Mouse (Mus musculus): Measurements from ENCODE around the gene Gcsh.

The Gcsh gene

DNA sequence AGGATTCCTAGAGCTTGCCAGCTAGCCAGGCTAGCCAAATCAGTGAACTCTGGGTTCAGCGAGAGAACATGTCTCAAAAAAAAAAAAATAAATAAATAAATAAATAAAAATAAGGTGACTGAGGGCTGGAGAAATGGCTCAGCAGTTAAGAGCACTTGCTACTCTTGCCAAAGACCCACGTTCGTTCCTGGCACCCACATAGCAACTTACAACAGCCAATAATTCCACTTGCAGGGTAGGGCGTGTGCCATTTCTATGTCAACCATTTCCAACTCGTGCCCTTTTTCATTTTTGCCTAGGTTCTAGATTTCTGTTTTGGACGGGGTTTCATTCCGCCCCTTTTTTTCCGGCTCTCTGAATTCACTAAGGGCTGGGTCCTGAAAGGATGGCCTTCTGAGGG, 15.3 kb downstream of the Gcsh start:
- in situ Hi-C loops (cut with MseI, MboI): no loop called here

DNA sequence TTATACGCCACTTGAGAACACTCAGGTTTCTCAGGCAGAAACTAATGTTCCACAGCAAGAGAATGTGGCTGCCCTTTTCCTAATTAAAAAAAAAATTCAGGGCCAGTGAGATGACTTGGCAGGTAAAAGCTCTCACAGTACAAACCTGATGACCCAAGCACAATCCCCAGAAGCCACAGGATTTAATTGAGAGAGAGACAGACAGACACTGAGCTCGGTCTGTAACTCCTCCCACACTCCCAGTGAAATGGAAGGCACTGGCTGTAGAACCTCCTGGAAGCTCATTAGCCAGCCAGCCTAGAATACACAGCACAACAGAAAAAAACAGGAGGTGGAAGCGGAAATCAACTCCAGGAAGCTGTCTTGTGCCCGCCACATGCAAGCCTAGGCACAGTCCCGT, 17.7 kb downstream of the Gcsh start:
- in situ Hi-C loops (cut with MseI, MboI): no loop called here

DNA sequence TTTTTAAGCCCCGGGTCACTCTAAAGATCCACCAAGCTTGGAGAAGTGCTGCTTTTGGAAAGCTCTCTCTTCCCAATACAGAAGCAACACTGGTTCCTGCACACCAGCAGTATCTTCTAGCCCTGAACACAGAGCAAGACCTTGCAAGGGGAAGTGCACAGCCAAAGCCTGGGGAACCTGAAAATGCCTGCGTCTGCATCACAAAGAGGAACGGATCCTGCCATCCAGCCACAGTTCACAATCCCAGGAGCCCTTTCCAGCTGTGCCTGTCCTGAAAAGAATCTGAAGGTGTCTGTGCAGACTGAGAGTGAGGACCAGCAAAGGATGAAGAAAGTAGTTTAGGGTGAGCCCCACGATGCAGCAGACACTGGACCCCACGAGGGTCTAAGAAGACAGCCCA, 18.3 kb downstream of the Gcsh start:
- in situ Hi-C loops (cut with MseI, MboI): no loop called here

DNA sequence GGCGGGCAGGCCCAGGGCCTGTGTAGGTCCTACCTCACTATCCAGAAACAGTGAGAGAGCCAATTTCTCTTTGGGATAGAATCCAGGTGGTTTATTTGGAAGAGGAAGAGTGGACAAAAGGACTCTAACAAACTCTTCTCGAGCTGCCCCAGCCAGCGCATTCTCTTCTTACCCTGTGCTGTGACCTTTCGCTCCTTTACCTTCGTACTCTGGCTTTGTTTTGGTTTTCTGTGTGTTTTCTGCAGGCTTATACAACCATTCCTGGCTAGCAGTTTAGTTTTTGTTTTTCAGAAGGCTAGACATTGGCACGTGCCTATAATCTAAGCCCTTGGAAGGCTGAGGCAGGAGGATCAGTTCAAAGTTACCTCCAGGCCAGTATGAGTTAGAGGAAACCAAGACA, 23.8 kb downstream of the Gcsh start:
- in situ Hi-C loops (cut with MseI, MboI): no loop called here

DNA sequence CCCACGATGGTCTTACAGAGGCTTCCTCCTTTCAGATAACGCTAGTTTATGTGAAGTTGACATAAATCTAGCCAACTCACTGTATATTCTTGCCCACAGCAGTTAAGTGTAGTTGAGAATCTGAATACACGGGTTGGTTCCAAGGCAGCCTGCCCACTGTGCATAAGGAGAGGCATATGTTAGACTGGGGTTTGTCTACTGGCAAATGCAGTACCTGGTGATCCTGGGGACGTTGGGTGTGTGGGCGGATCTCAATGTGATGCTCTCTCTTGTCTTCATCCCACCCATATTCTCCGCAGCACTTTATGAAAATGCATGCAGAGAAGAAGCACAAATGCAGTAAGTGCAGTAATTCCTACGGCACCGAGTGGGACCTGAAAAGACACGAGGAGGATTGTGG, 38.9 kb downstream of the Gcsh start:
- in situ Hi-C loops (cut with MseI, MboI): no loop called here

DNA sequence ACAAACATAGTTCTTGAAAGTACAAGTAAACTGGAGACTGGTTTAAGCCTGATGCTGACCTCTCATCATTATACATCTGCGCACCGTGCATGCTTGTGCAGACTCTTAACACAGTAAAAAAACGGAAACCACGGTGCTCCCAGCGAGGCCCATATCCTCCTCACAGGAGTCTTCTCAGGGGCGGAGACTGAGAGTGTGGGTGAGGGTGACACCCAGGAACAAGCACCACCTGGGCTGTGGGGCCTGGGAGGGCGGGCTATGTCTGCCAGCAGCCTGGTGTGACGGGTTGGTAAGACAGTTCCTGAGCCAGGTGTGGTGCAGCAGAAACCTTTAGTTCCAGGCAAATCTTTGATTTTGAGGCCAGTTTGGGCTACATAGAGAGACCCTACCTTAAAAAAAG, 40.9 kb downstream of the Gcsh start:
- in situ Hi-C loops (cut with MseI, MboI): no loop called here

DNA sequence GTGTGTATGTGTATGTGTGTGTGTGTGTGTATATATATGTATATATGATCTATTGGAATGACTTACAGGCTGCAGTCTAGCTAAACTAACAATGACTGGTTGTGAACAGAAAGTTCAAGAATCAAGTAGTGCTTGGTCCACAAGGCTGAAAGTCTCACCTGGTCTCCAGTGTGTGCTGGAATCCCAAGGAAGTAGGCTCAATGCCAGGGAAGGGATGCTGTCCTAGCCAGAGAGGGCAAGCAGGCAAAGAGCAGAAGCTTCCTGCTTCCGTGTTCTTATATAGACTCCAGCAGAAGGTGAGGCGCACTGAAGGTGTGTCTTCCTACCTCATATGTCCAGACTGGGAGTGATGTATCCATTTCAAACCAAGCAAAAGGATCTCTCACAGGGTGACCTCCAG, 41.6 kb downstream of the Gcsh start:
- in situ Hi-C loops (cut with MseI, MboI): no loop called here

DNA sequence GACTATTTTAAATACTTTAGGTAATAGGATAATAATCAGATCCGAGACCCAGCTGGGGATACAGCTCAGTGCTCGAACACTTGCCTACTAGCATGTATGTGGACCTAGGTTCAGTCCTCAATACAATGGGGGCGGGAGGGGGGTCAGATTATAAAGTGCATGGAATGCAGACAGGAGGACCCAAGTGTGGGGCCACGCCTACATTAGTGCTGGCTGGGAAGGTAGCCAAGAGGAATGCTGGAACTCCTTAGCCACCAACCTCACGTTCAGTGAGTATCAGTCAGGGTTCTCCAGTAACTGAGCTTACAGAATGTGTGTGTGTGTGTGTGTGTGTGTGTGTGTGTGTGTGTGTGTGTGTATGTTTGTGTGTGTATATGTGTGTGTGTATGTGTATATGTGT, 42.0 kb downstream of the Gcsh start:
- in situ Hi-C loops (cut with MseI, MboI): no loop called here

DNA sequence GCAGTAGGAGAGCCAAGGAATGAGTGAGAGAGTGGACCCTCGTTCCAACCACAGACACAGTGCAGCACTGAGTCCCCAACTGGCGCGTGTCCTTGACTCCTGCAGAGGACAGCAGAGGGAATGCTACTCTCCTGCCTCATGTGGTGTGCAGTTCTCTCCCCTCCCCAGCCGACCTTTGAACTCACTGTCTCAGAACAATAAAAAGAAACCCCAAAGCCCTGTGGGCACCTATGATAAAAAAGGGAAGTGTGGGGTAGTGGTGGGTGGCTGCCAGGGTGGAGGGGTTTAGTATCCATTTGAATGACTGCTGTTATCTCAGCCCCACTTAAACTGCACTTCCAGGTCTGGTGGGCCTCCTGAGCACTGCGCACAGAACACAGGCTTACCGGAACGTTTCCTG, 45.7 kb downstream of the Gcsh start:
- in situ Hi-C loops (cut with MseI, MboI): no loop called here

DNA sequence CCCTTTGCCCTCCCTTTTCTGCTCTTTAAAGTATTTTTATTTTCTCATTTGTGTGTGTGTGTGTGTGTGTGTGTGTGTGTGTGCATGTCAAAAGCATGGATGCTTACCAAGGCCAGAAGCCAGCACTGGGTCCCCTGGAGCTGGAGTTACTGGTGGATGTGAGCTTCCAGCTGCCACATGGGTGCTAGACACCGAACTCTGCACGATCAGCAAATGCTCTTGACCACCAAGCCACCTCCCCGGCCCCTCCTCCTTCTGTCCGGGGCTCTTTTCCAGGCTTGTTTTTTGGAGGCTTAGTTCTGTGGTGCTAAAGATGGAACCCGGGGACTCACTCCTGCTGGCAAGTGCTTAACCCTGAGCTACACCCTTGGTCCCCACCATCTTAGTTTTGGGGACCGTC, 46.5 kb downstream of the Gcsh start:
- in situ Hi-C loops (cut with MseI, MboI): no loop called here

DNA sequence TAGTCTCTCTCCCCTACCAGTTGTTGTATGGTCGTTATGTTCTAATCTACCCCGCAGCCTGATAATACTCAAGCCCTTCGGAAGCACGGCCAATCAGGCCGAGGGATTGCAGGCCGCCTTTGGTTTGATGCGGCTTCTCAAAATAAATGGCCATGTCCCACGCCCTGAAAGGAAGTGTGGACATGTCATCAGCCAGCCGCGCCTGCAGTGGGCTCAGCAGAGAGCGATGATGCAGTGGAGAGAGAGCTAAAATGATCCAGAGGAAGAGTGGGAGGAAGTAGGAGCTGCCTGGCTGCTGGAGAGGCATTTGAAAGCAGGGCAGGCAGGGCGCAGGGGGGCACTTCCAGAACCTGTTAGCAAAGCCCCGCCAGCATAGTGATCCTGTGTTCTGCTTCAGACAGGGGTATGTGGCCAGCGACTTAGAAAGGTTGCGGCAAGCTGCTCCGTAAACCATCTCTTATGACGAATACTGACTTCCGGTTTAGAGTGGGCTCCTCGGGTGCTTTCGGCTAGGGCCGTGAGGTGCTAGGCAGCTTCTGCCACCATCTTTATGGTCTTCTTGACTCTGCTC, 47.0 kb downstream of the Gcsh start:
- in situ Hi-C loops (cut with MseI, MboI): no loop called here

DNA sequence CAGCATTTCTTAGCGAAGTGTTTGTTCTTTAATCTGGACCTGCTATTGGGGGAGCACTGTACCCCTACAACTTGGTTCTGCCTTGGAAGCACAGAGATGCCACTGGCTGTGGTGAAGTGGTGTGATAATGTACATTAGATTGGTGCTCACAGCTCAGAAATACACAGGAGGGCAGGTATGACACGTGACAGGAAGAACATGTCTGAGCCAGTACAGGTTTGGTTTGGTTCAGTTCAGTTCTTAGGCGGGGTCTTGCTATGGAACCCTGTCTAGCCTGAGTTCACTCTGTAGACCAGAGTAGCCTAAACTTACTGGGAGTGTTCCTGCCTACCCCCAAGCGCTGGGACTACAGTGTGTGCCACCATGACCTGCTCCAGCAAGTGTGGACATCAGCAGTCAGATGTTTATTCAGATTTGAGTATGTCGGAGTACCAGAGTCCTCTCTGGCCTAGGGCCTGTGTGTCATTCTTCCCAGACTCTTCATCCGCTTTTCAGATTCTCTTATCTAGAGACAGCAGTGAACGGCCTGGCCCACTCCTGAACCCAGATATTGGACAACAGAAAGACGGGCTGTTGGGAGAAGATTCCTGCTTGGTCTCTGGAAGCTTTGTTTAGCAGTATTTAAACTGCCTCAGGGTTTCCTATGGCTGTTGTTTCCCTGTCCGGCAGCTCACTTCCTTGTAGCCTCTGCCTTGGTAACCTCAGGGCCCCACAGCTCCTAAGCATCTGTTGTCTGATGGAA, 48.0 kb downstream of the Gcsh start:
- in situ Hi-C loops (cut with MseI, MboI): no loop called here

DNA sequence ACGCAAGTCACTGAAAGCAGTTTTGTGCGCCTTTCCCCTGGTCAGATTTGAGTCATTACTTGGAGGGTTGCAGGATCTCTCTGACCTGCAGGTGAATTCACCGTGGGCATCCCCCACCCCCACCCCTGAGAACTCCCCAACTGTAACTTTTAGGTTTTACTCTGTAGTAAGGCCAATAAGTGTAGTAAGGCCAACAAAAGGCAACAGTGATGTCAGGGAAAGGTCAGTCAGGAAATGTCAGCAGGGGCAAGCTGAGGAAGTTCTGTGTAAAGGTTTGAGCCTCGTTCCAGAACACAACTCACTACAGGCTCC, 49.0 kb downstream of the Gcsh start:
- in situ Hi-C loops (cut with MseI, MboI): no loop called here

DNA sequence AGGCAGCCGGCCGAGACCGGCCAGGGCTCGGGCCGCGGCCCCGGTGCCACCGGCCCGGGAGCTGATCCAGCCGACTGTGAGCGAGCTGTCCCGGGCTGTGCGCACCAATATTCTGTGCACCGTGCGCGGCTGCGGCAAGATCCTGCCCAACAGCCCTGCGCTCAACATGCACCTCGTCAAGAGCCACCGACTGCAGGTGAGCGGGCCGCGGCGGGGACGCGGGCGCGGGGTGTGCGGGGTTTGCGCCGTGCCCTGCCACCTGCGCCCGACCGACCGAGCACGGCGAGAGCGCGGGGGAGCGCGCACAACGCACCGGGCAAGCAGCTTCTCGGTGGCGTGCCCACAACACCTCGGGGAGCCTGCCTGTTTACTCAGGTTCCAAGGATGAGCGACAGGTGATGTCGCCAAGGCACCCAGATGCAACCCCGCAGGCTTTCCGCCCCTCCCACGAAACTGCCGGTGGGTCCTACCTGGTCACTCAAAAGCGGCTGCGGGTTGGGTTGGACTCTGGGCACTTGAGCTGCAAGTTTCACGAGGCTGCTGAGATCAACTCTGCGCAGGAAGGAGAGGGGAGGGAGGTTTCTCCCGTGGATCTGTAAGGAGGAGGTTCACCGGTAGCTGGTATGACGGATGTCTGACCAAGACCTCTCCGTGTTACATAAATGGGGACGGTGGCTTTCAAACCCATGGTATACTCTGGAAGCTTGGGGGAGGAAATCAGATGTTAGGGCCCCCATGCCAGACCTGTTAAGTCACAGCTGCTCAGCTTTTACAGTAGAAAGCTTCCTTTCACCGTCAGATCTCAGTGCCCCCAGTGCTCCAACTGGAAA, 49.6 kb downstream of the Gcsh start:
- in situ Hi-C loops (cut with MseI, MboI): no loop called here

DNA sequence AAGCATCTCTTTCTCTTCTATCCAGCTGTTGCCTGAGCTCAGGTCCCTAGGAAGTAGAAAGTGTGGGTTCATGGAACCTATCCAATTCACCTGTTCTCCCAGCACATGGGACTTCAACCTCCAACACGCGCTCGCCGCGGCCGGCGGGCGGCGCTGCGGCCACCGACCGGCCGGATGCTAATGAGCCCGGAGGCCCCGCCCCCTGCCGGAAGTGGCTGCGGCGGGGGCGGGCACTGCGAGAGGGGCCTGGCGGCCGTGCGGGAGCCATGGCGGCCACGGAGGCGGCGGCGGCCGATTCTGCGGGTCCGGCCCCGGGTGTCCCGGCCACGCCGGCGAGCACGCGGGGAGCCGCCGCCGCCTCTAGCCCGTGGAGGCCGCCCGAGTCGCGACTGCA, 50.2 kb downstream of the Gcsh start, which contains the start of gene Atmin:
Atmin (plus strand) TSS at position 233 of the 394 bp plus-strand sequence.
- in situ Hi-C loops (cut with MseI, MboI): no loop called here

DNA sequence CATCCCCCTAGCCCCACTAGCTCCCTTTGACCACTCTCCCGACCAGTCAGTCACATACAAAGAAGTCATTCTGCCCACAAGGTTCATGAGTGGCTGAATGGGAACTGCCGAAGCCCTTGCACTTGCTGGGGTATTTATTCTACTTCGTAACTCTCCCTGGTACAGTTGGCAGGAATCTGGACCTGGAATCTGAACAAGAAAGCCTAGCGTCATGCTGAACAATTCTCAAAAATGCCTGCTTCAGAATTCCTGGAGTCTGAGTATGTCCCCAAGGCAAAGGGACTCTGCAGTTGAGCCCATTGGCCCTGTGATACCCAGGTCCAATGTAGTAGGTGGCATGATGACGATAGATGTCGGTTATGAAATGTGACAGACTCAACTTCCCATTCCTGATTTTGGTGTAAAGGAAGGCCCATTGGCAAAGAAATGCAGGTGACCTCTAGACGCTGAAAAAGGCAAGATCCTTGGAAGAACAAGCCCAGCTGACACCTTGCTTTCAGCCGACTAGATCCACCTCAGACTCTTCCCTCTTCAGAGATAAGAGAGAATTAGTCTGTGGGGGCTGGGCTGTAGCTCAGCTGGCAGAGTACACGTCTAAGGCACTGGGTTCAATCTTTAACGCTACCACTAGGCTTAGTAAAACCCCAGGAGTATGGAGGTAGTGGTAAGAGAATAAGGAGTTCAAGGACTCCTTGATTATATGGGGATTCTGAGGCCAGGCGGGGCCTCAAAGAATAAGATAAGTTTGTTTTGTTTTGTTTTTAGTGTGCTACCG, 50.9 kb downstream of the Gcsh start:
- in situ Hi-C loops (cut with MseI, MboI): no loop called here

DNA sequence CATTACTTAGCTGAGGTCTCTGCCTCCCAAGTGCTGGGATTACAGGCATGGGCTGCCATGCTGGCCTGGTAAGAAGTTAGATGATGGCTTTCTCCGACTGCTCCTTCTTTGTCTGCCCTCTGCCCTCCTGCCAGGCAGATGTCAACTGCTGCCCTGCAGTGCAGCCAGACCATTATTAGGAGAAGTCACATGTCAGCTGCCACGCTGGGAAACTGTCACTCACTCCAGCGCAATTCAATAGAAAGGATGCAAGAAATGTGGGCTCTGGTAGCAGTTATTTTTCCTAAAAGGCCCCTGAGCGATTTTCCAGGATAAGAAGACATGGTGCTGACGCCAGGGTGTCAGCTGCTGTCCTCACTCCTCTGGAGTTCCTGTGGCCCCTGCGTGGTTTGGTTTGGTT, 57.8 kb downstream of the Gcsh start:
- in situ Hi-C loops (cut with MseI, MboI): no loop called here

DNA sequence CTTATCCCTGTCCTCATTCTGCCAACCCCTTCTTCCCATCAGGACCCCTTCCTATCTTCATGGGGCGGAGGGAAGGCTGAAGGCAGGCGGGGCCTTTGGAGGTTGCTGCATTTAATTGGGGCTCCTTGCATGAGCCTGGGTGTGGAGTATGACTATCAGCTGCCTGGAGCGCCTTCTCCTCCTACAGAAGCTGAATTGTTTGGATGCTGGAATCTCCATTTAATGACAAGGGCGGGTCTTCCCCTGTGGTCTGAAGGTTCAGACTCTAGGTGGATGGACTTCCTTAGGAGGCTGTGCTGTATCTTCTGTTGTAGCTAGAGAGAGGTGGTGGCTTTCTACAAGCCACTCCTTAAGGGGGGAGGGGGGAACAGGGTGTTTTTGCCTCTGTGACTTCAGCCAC, 58.4 kb downstream of the Gcsh start:
- in situ Hi-C loops (cut with MseI, MboI): no loop called here

All from mouse trophoblast stem cell (cell line).